Mouse (Mus musculus) embryo, embryonic 11.5 days (tissue): ENCODE results near the gene Cdh18.

Experiments
- DNase-seq: peaks from one replicate; pipeline ENCODE4 v3.0.0-alpha.2; 2012; ENCODE audit warnings: low read depth, low spot score

Gene Cdh18

DNA sequence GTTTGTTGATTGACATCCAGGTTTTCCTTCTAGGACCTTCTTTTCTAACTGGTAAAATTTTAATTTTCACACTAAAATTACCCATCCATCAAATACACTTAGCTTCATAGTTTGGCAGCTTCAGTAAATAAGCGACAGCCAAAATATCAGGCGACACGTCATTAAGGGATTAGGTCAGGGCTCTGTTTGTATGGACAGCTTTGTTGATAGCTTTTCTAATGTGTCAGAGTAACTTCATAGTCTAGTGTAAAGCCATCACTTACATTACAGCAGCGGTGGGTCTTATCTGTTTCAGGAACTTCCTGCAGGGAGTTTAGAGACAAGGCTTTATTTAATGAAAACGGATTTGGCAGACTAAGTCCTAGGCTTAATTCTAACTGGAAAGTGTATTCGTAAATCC is 904.5 kb downstream of the Cdh18 start:
- no peak for DNase-seq

- DNase-seq, result no peak
These were observed 906.5 kb downstream of the Cdh18 start for GRCm38 (mm10) chr15:23455344-23455743.

- DNase-seq, result no peak
These were observed 908.6 kb downstream of the Cdh18 start for GRCm38 (mm10) chr15:23457401-23457800.

GRCm38 (mm10) chr15:23470527-23471475 is 922.0 kb downstream of the Cdh18 start:
- DNase-seq, result no peak

DNA sequence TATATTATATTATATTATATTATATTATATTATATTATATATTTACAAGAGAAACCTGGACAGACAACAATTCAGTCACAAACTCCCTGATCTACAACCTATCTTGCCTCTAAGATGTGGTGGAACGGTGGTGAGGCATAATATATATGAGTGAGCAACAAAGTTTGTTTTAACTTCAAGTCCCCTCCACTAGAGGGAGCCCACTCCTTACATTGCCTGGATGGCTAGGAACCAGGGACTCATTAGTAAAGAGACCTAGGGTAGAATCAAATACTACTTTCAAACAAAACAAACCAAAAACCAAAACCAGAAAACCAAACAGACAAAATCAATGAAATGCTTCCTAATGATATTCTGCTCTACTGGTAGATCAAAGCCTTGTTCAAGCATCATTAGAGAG is 937.5 kb downstream of the Cdh18 start:
- DNase-seq, result peak; percentile 2

DNA sequence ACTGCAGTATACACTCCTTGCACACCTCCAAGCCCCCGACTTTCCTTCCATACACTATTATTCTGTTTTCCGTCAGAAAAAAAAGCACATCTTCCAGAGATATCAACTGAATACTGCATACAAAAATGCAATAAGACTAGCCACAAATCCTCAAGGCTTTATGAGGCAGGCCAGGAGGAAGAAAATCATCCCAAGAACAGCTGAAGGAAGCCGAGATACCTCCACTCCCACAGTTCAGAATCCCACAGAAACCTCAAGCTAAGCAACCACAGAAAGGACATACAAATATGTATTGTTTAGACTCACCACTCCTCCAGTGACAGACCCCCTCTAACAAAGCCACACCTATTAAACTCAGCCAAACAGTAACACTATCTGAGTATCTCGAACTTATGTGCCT is 957.7 kb downstream of the Cdh18 start:
- DNase-seq, result no peak

DNA sequence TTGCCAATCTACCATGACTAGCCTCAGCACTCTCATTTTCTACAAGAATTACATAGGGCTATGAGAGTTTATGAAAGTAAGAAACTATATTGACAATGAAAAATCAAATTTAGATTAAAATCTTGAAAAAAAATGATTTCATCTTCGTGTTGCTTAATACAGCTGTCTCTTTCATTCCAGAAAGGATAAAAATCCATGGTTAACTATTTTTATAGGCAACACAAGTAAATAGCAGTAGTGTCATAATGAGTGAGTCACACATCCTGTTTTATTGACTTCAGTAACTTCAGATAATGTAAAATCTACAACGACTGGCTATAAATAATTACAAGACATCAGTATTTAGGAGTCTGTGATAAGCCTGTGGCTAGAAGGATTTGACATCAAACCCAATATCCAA is 960.9 kb downstream of the Cdh18 start:
- DNase-seq, result no peak

- DNase-seq, result no peak
These were observed 967.0 kb downstream of the Cdh18 start for GRCm38 (mm10) chr15:23515786-23516185.

GRCm38 (mm10) chr15:23518079-23518478 is 969.3 kb downstream of the Cdh18 start:
- DNase-seq, result no peak
